Mouse (Mus musculus) c-Kit-negative CD71-positive TER-119-positive erythroid progenitor cells, embryonic 14.5 days (primary cell): Measurements from ENCODE around the gene Pgls.

Experiments
- DNase-seq: peaks from one replicate; pipeline ENCODE4 v3.0.0-alpha.2; 2013; ENCODE audit warnings: low read depth, low spot score

Gene Pgls

GRCm38 (mm10) chr8:71637149-71638095, 45.4 kb downstream of the Pgls start:
- DNase-seq = no peak

- DNase-seq = no peak
Measured at GRCm38 (mm10) chr8:71638321-71638720, 46.3 kb downstream of the Pgls start.

- DNase-seq = no peak
Measured at GRCm38 (mm10) chr8:71639318-71639717, 47.3 kb downstream of the Pgls start.

- DNase-seq = no peak
Measured at GRCm38 (mm10) chr8:71645510-71645909, 53.5 kb downstream of the Pgls start.
